Mouse (Mus musculus): ENCODE measurements around the gene Krtap31-1.
"Not testable (repeated sequence)": the region's sequence is repeated elsewhere in the genome, so short reads cannot be mapped to it uniquely, and the experiment has no call there.

The Krtap31-1 gene

DNA sequence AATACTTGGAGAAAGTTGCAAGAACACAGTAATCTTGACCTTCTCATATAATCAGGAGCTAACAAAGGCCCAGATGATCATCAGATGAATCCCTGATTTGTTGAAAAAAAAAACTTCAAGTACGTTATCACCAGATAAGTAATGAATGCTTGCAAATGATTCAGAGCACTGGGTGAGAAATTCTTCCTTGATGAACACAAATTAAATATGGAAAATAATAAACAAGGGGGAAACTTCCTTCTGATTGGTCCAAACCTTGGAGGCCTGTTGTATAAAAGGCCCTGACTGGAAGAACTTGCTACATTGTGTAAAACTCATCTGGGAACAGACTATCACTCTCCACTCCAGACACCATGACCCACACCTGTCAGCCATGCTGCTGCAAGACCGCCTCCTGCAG is at the start of gene Krtap31-1:
TSS of gene Krtap31-1 (plus strand) at position 301 of the 400 bp plus-strand sequence.
- no peak for DNase-seq

DNA sequence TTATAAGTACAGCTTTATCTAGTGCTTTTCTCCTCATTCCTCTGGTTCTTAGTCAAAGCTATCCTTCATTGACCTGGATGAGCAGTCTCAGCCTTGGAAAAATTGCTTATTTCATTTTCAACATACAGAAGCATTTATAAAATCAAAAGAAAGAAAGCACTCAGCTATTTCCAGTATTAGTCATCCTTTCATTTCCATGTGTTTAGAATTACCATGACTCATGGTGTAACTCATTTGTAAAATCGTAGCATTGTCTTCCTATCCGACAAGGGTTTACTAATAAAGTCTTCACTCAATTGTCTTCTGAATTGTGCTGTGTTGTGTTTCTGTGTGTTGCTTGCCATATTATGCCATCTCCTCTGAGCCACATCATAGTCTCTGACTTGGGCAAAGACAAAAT is 49.0 kb upstream of the Krtap31-1 start:
- DNase-seq: no peak

DNA sequence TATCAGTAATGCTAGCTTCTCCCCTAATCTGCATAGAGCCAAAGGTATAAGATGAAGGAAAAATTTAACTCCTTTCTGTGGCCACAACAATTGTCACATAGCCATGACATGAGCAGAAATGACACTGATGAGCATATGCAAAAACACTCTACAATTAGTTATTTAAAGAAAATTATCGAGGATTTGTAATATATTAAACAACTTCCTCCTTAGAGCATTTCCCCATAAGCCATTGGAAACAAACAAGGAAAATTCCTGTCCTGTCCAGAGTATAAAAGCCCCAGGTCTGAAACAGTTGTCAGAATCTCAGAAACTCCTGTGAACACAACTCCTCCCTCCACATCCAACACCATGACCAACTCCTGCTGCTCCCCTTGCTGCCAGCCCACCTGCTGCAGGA is 43.5 kb upstream of the Krtap31-1 start, which contains the start of gene Gm11559:
TSS of gene Gm11559 (plus strand) at position 301 of the 400 bp plus-strand sequence.
- DNase-seq: not testable (repeated sequence)

DNA sequence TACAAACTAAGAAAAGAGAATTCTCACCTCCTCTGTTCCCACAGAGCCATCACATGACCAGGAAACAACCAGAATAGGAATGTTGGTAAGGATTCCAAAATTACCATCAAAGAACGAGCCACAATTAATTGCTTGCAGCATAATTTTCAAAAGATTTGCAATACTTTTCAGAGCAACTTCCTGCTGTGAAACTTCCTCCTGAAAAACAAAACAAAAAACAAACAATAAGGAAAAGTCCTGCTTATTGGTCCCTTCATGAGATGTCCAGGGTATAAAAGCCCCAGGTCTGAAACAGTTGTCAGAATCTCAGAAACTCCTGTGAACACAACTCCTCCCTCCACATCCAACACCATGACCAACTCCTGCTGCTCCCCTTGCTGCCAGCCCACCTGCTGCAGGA is 34.6 kb upstream of the Krtap31-1 start, which contains the start of gene Krtap9-1:
TSS of gene Krtap9-1 (plus strand) at position 301 of the 400 bp plus-strand sequence.
- DNase-seq: not testable (repeated sequence)

DNA sequence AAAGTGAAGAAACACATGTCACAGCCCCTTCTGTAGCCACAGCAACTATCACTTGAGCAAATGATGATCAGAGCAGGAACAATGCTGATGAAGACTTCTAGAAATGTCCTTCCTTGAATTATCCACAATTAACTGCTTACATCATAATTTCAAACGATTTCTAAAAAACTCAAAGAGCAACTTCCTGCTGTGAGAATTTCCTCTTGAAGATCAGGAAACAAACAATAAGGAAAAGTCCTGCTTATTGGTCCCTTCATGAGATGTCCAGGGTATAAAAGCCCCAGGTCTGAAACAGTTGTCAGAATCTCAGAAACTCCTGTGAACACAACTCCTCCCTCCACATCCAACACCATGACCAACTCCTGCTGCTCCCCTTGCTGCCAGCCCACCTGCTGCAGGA is 28.8 kb upstream of the Krtap31-1 start, which contains the start of gene Gm11567:
TSS of gene Gm11567 (plus strand) at position 301 of the 400 bp plus-strand sequence.
- DNase-seq: not testable (repeated sequence)

DNA sequence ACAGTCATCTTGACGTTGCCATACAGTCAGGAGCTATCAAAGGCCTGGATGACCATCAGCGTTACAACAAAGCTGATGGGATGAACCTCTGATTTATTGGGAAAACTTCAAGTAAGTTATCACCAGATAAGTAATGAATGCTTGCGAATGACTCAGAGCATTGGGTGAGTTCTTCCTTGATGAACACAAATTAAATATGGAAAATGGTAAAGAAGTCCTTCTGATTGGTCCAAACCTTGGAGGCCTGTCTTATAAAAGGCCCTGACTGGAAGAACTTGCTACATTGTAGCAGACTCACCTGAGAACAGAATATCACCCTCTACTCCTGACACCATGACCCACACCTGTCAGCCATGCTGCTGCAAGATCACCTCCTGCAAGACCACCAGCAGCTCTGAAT is 6.7 kb downstream of the Krtap31-1 start, which contains the start of gene Gm11565:
TSS of gene Gm11565 (plus strand) at position 301 of the 400 bp plus-strand sequence.
- DNase-seq: no peak

DNA sequence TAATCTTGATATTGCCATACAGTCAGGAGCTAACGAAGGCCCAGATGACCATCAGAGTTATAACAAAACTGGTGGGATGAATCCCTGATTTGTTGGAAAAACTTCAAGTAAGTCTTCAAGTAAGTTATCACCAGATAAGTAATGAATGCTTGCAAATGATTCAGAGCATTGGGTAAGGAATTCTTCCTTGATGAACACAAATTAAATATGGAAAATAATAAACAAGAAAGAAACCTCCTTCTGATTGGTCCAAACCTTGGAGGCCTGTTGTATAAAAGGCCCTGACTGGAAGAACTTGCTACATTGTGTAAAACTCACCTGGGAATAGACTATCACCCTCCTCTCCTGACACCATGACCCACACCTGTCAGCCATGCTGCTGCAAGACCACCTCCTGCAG is 28.3 kb downstream of the Krtap31-1 start, which contains the start of gene Krtap31-2:
TSS of gene Krtap31-2 (plus strand) at position 301 of the 400 bp plus-strand sequence.
- no peak for DNase-seq

DNA sequence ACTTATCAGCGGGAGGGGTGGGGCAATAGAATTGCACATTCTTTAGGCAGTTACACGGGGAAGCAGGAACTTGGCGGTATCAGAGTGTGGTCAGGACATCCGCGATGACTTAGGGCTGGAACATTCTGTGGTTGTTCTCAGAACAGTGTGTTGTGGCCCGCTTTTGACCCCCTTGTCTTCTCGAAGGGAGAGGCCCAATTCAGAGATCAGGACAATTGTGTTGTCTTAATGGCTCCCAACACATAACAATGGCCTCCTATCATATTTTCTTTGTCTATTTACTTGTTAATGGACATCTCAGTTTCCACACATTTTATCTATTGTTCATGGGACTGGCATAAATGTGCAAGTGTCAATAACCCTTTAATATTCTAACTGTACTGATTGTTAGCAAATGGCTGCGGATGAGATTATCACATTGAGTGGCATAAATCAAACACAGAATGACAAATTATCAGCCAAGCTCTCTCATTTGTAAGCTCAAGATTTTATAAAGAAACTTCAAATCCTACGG is 30.1 kb downstream of the Krtap31-1 start:
- DNase-seq: no peak

DNA sequence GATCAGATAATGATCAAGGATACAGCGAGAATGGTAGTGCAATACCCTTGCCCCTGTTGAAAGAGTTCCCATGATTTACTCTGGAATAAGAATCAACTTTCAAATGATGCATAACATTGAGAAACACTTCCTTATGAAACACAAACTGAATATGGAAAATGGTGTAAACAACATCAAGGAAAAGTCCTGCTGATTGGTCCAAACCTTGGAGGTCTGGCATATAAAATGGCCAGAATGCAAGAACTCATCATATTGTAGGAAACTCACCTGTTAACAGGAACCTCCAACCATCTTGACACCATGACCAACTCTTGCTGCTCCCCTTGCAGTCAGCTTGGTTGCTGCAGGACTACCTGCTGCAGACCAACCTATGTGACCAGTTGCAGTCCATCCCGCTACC is 40.5 kb downstream of the Krtap31-1 start, which contains the start of gene Krtap9-5:
TSS of gene Krtap9-5 (plus strand) at position 301 of the 400 bp plus-strand sequence.
- no peak for DNase-seq
